Mouse (Mus musculus) liver, postnatal 0 days (tissue): ENCODE results near the gene Tbkbp1.

Experiments used
- CTCF ChIP-seq: sonication (generic); IDR thresholded peaks from 2 replicates; pipeline ENCODE4 v1.5.1; 2016; ENCODE audit warnings: antibody characterized with exemption, low read depth
- EP300 ChIP-seq: IDR thresholded peaks from 2 replicates; pipeline ENCODE4 v1.6.1; 2016; ENCODE audit warnings: antibody characterized with exemption, low read depth, mild to moderate bottlenecking

DNA sequence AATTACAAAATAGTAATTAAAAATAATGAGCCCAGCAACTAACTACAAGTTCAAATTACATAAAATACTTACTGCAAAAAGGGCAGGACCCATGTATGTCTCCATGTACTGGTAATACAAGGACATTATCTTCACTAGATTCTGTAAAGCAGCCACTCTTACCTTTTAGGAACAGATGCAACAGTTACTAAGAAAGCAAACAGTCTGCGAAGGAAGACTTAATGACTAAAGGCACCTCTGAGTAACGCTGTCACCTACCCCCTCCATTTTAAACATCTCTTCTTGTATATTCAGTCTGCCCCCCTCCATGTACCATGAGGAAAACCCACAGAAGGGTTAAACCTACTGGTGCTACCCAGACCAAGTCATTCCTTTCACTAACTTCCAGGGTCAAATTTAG lies 26.9 kb upstream of the Tbkbp1 start:
- TF ChIP-seq EP300, result no peak
- TF ChIP-seq CTCF, result no peak
